Mouse (Mus musculus) CH12.LX (cell line): ENCODE measurements around the gene Bco1. TPM values are rescaled to one million over a fixed set of nuclear protein-coding genes. Genes with fewer than 3 reads are reported as not detected.

ENCODE experiments used
- DNase-seq: peaks from one replicate; pipeline ENCODE4 v3.0.0-alpha.2; 2013; ENCODE audit errors: extremely low read depth
- H3K27ac ChIP-seq: 2 replicates; pipeline ENCODE4 v1.5.1; 2012; ENCODE audit warnings: low read depth, mild to moderate bottlenecking, control low read depth, moderate library complexity; ENCODE audit not compliant: insufficient read depth
- H3K27me3 ChIP-seq: replicated peaks from 2 replicates; pipeline ENCODE3; 2012; ENCODE audit warnings: inconsistent platforms
- H3K36me3 ChIP-seq, 2 experiments: replicated peaks in 1 of 2; 2 replicates each; pipeline versions ENCODE3 to v1.6.1; 2012; ENCODE audit warnings: inconsistent platforms in 1 of 2, low read length in 1 of 2, mild to moderate bottlenecking in 1 of 2, mixed read lengths in 1 of 2, moderate library complexity in 1 of 2; ENCODE audit not compliant: control insufficient read depth in 1 of 2, insufficient read depth in 1 of 2
- H3K4me1 ChIP-seq, 2 experiments: 2 replicates each; pipeline ENCODE4 v1.6.1; 2012; ENCODE audit warnings: inconsistent platforms in 1 of 2, moderate library complexity in 1 of 2; ENCODE audit not compliant: insufficient read depth in 2 of 2, control insufficient read depth in 1 of 2
- H3K4me2 ChIP-seq: 2 replicates; pipeline ENCODE4 v1.6.1; 2012; ENCODE audit warnings: low read depth, mild to moderate bottlenecking, control low read depth; ENCODE audit not compliant: poor library complexity, insufficient read depth, severe bottlenecking
- H3K4me3 ChIP-seq, 3 experiments: fragments of 150-350 bp in 1 of 3; sonication (generic) in 1 of 3; replicated peaks in 1 of 3; 2 replicates each; pipeline versions ENCODE3 to v1.5.1; 2011 to 2012; ENCODE audit warnings: low read depth in 2 of 3, low read length in 2 of 3, mild to moderate bottlenecking in 2 of 3, moderate library complexity in 2 of 3, control low read depth in 1 of 3, improper control_type of control experiment in 1 of 3, inconsistent platforms in 1 of 3, mixed read lengths in 1 of 3; ENCODE audit not compliant: poor library complexity in 1 of 3
- H3K79me2 ChIP-seq: replicated peaks from 2 replicates; pipeline ENCODE4 v1.6.1; 2012; ENCODE audit warnings: mild to moderate bottlenecking, moderate library complexity; ENCODE audit not compliant: control insufficient read depth, poor library complexity, insufficient read depth, severe bottlenecking; ENCODE audit errors: extremely low read depth
- H3K9ac ChIP-seq: 2 replicates; pipeline ENCODE4 v1.6.1; 2012; ENCODE audit warnings: low read depth, mild to moderate bottlenecking, control low read depth, moderate library complexity; ENCODE audit not compliant: insufficient read depth
- H3K9me3 ChIP-seq: replicated peaks from 2 replicates; pipeline ENCODE3; 2012; ENCODE audit warnings: low read length, inconsistent platforms, mixed read lengths
- BHLHE40 ChIP-seq: IDR thresholded peaks from 2 replicates; pipeline ENCODE4 v1.6.1; 2011; ENCODE audit warnings: mild to moderate bottlenecking, low read depth, low read length, improper control_type of control experiment
- CHD2 ChIP-seq: IDR thresholded peaks from 2 replicates; pipeline ENCODE4 v1.6.1; 2011; ENCODE audit warnings: low read length, improper control_type of control experiment
- CTCF ChIP-seq, 2 experiments: IDR thresholded peaks in 1 of 2; conservative IDR thresholded peaks in 1 of 2; 2 replicates each; pipeline ENCODE4 v1.5.1; 2011 to 2012; ENCODE audit warnings: low read depth in 2 of 2, low read length in 2 of 2, improper control_type of control experiment in 1 of 2, inconsistent platforms in 1 of 2, mild to moderate bottlenecking in 1 of 2, moderate library complexity in 1 of 2
- ELF1 ChIP-seq: IDR thresholded peaks from 2 replicates; pipeline ENCODE4 v1.6.1; 2014; ENCODE audit warnings: low read depth, mild to moderate bottlenecking, inconsistent platforms, low read length, improper control_type of control experiment
- EP300 ChIP-seq: IDR thresholded peaks from 2 replicates; pipeline ENCODE4 v1.6.1; 2011; ENCODE audit warnings: low read length, improper control_type of control experiment
- ETS1 ChIP-seq: conservative IDR thresholded peaks from 2 replicates; pipeline ENCODE4 v1.6.1; 2012; ENCODE audit warnings: low read depth, mild to moderate bottlenecking, inconsistent platforms, low read length, improper control_type of control experiment, moderate library complexity
- GABPA ChIP-seq: IDR thresholded peaks from 2 replicates; pipeline ENCODE4 v1.6.1; 2012; ENCODE audit warnings: low read depth, low read length, improper control_type of control experiment, inconsistent platforms; ENCODE audit not compliant: insufficient replicate concordance
- IRF4 ChIP-seq: IDR thresholded peaks from 2 replicates; pipeline ENCODE4 v1.6.1; 2014; ENCODE audit warnings: low read depth, mild to moderate bottlenecking, inconsistent platforms, low read length, improper control_type of control experiment
- JUN ChIP-seq: IDR thresholded peaks from 2 replicates; pipeline ENCODE4 v1.6.1; 2011; ENCODE audit warnings: low read depth, mild to moderate bottlenecking, low read length, improper control_type of control experiment, moderate library complexity; ENCODE audit not compliant: insufficient read depth
- MAFK ChIP-seq: IDR thresholded peaks from 2 replicates; pipeline ENCODE4 v1.6.1; 2011; ENCODE audit warnings: low read length, improper control_type of control experiment; ENCODE audit not compliant: insufficient replicate concordance
- MAX ChIP-seq: IDR thresholded peaks from 2 replicates; pipeline ENCODE4 v1.6.1; 2011; ENCODE audit warnings: low read length, improper control_type of control experiment
- MAZ ChIP-seq: IDR thresholded peaks from 2 replicates; pipeline ENCODE4 v1.6.1; 2012; ENCODE audit warnings: low read depth, mild to moderate bottlenecking, inconsistent platforms, low read length, improper control_type of control experiment, moderate library complexity
- MEF2A ChIP-seq: IDR thresholded peaks from 2 replicates; pipeline ENCODE4 v1.6.1; 2014; ENCODE audit warnings: low read depth, mild to moderate bottlenecking, inconsistent platforms, low read length, improper control_type of control experiment, borderline replicate concordance
- MYC ChIP-seq: IDR thresholded peaks from 2 replicates; pipeline ENCODE4 v1.6.1; 2011; ENCODE audit warnings: low read depth, mild to moderate bottlenecking, improper control_type of control experiment, low read length
- PAX5 ChIP-seq: IDR thresholded peaks from 2 replicates; pipeline ENCODE4 v1.6.1; 2012; ENCODE audit warnings: low read length, inconsistent platforms, mixed read lengths
- POLR2AphosphoS2 ChIP-seq: IDR thresholded peaks from 2 replicates; pipeline ENCODE4 v1.6.1; 2011; ENCODE audit warnings: low read depth, low read length, improper control_type of control experiment
- SIN3A ChIP-seq: IDR thresholded peaks from 2 replicates; pipeline ENCODE4 v1.6.1; 2012; ENCODE audit warnings: low read length, improper control_type of control experiment, inconsistent platforms
- SMC3 ChIP-seq: IDR thresholded peaks from 2 replicates; pipeline ENCODE4 v1.6.1; 2011; ENCODE audit warnings: low read depth, low read length, improper control_type of control experiment
- TBP ChIP-seq: conservative IDR thresholded peaks from 2 replicates; pipeline ENCODE4 v1.6.1; 2011; ENCODE audit warnings: low read depth, low read length, improper control_type of control experiment
- UBTF ChIP-seq: IDR thresholded peaks from 2 replicates; pipeline ENCODE4 v1.6.1; 2012; ENCODE audit warnings: low read depth, mild to moderate bottlenecking, inconsistent platforms, low read length, improper control_type of control experiment, moderate library complexity
- ZC3H11A ChIP-seq: IDR thresholded peaks from 2 replicates; pipeline ENCODE4 v1.6.1; 2012; ENCODE audit warnings: low read depth, mild to moderate bottlenecking, inconsistent platforms, low read length, improper control_type of control experiment
- ZKSCAN1 ChIP-seq: IDR thresholded peaks from 2 replicates; pipeline ENCODE4 v1.6.1; 2012; ENCODE audit warnings: low read depth, inconsistent platforms, low read length, improper control_type of control experiment, borderline replicate concordance
- ZMIZ1 ChIP-seq: IDR thresholded peaks from 2 replicates; pipeline ENCODE4 v1.6.1; 2012; ENCODE audit warnings: low read depth, mild to moderate bottlenecking, inconsistent platforms, low read length, improper control_type of control experiment
- ZNF384 ChIP-seq: IDR thresholded peaks from 2 replicates; pipeline ENCODE4 v1.6.1; 2012; ENCODE audit warnings: low read depth, low read length, improper control_type of control experiment, inconsistent platforms
- dilution Hi-C: fragments of 300-500 bp; cut with MboI; formaldehyde crosslinking; loops from 2 replicates; pipeline ENCODE4 v1.14.3; 2020; ENCODE audit warnings: low sequenced_read_pairs; ENCODE audit not compliant: extremely low pct_unique_long_range_greater_than_20kb, extremely low pct_ligation_motif_present
- in situ Hi-C: fragments of 300-500 bp; cut with MboI; formaldehyde crosslinking; loops from 3 replicates; pipeline ENCODE4 v1.14.3; 2019; ENCODE audit warnings: low sequenced_read_pairs, low pct_ligation_motif_present, low pct_unique_long_range_greater_than_20kb, mixed read lengths
- polyA plus RNA-seq: library from polyadenylated mRNA; unstranded; fragments of >175 nt; gene quantifications from 2 replicates; pipeline ENCODE4 v1.2.1, GENCODE M21; 2012; ENCODE audit warnings: low read depth; ENCODE audit not compliant: insufficient read length
- total RNA-seq, 2 experiments: library from RNA; depleted of rRNA; stranded (reverse); fragments of 300-350 nt in 1 of 2; fragments of >200 nt in 1 of 2; gene quantifications; 2 replicates each; pipeline ENCODE4 v1.2.3; 2012 to 2014

Bco1 gene
- total and polyA plus RNA-seq, 3 experiments: not detected

GRCm38 (mm10) chr8:117050763-117051162, 44.9 kb upstream of the Bco1 start:
- TF ChIP-seq SIN3A (no peak), CHD2 (no peak), BHLHE40 (no peak), ZKSCAN1 (no peak), UBTF (no peak), MAFK (no peak), POLR2AphosphoS2 (no peak), SMC3 (no peak), JUN (no peak), CTCF (conservative IDR thresholded peaks at IDR 0.05 in 1 of 2, IDR thresholded peaks at IDR 0.05 in 1 of 2; ENCODE audit: low read depth in 2 of 2, low read length in 2 of 2) (no peak), ELF1 (no peak), GABPA (no peak), MYC (no peak), PAX5 (no peak), ZMIZ1 (no peak), TBP (no peak), ETS1 (no peak), IRF4 (no peak), ZNF384 (no peak)
- no peak overlapping the region for H3K27ac ChIP-seq
- H3K4me2 ChIP-seq: no peak overlapping the region
- no peaks in the 10 kb centered on the region for H3K36me3 ChIP-seq
- no peaks in the 10 kb centered on the region for H3K79me2 ChIP-seq
- no peak overlapping the region for H3K9ac ChIP-seq
- H3K9me3 ChIP-seq: peaks cover 2% of the 10 kb centered on the region
- in situ Hi-C loops (no loop called here), dilution Hi-C loops (no loop called here)
- H3K4me3 ChIP-seq: no peak overlapping the region
- DNase-seq: no peak
- H3K27me3 ChIP-seq: peaks cover 6% of the 10 kb centered on the region
- peaks cover 6 to 23% of the 10 kb centered on the region in 2 experiments; a peak in 3 of 4 replicates for H3K4me1 ChIP-seq

GRCm38 (mm10) chr8:117051316-117051715, 44.3 kb upstream of the Bco1 start:
- no peak for TF ChIP-seq MAX
- no peak for TF ChIP-seq MEF2A
- no peak for TF ChIP-seq GABPA
- TF ChIP-seq BHLHE40: no peak
- TF ChIP-seq ZC3H11A: no peak
- TF ChIP-seq EP300: no peak
- TF ChIP-seq ELF1: no peak
- no peak for TF ChIP-seq MAZ
- Histone ChIP-seq H3K27ac (no peak overlapping the region), H3K4me2 (no peak overlapping the region), H3K9ac (no peak overlapping the region), H3K9me3 (peaks cover 2% of the 10 kb centered on the region), H3K27me3 (peaks cover 9% of the 10 kb centered on the region), H3K36me3 (no peaks in the 10 kb centered on the region), H3K79me2 (no peaks in the 10 kb centered on the region), H3K4me1 (peaks cover 6 to 23% of the 10 kb centered on the region in 2 experiments; a peak in 3 of 4 replicates), H3K4me3 (no peak overlapping the region)
- in situ Hi-C loops: no loop called here
- dilution Hi-C loops: no loop called here
- no peak for DNase-seq
